Mouse (Mus musculus) midbrain, embryonic 10.5 days (tissue): ENCODE measurements around the gene Dspp. TPM values are rescaled to one million over a fixed set of nuclear protein-coding genes. Genes with fewer than 3 reads are reported as not detected.

Experiments
- DNase-seq: peaks from one replicate; pipeline ENCODE4 v3.0.0-alpha.2; 2017; ENCODE audit warnings: low spot score
- H3K27ac ChIP-seq: fragments of 300-500 bp; sonication (generic); replicated peaks from 2 replicates; pipeline ENCODE4 v1.5.1; 2016; ENCODE audit warnings: mild to moderate bottlenecking
- H3K27me3 ChIP-seq: fragments of 300-500 bp; sonication (generic); 2 replicates; pipeline ENCODE4 v1.6.1; 2016; ENCODE audit warnings: low read depth, mild to moderate bottlenecking; ENCODE audit not compliant: poor library complexity, severe bottlenecking
- H3K36me3 ChIP-seq: fragments of 300-500 bp; sonication (generic); 2 replicates; pipeline ENCODE4 v1.6.1; 2016; ENCODE audit warnings: mild to moderate bottlenecking, moderate library complexity
- H3K4me1 ChIP-seq: fragments of 300-500 bp; sonication (generic); 2 replicates; pipeline ENCODE4 v1.6.1; 2016
- H3K4me3 ChIP-seq: fragments of 300-500 bp; sonication (generic); 2 replicates; pipeline ENCODE4 v1.5.1; 2016; ENCODE audit warnings: mild to moderate bottlenecking, moderate library complexity
- H3K9me3 ChIP-seq: fragments of 300-500 bp; sonication (generic); replicated peaks from 2 replicates; pipeline ENCODE4 v1.6.1; 2016; ENCODE audit warnings: mild to moderate bottlenecking
- WGBS: fragments of 180-500 bp; shearing (Covaris S2); methylation state at CpG from one replicate; pipeline ENCODE4 v1.1.7; 2016; 5-methylcytosine and 5-hydroxymethylcytosine counted together
- polyA plus RNA-seq: library from polyadenylated mRNA; unstranded; fragments of >200 nt; fragmentation: Nextera tagmentation; extraction: Ambion mirVana; gene quantifications from 2 replicates; pipeline ENCODE4 v1.2.1, GENCODE M21; 2016

Gene Dspp
- polyA plus RNA-seq, 1 experiment from 2014 or later: not detected

GRCm38 (mm10) chr5:104150196-104150595 is 20.3 kb upstream of the Dspp start:
- no peaks in the 10 kb centered on the region for H3K27me3 ChIP-seq
- peaks cover 4% of the 10 kb centered on the region; the same call in 1 of the 2 replicates for H3K9me3 ChIP-seq
- whole genome bisulfite sequencing: 93% methylated on average over 6 of the region's 6 CpGs
- no peak overlapping the region for H3K4me3 ChIP-seq
- DNase-seq: no peak
- H3K27ac ChIP-seq: no peak overlapping the region
- no peaks in the 10 kb centered on the region for H3K4me1 ChIP-seq
- no peaks in the 10 kb centered on the region for H3K36me3 ChIP-seq

- Histone ChIP-seq H3K4me3 (no peak overlapping the region), H3K27ac (no peak overlapping the region), H3K4me1 (no peaks in the 10 kb centered on the region), H3K9me3 (no peaks in the 10 kb centered on the region), H3K36me3 (no peaks in the 10 kb centered on the region), H3K27me3 (no peaks in the 10 kb centered on the region)
- no peak for DNase-seq
- 92% methylated on average over 7 of the region's 7 CpGs for WGBS
Observed at GRCm38 (mm10) chr5:104157701-104158100, 12.8 kb upstream of the Dspp start.

DNA sequence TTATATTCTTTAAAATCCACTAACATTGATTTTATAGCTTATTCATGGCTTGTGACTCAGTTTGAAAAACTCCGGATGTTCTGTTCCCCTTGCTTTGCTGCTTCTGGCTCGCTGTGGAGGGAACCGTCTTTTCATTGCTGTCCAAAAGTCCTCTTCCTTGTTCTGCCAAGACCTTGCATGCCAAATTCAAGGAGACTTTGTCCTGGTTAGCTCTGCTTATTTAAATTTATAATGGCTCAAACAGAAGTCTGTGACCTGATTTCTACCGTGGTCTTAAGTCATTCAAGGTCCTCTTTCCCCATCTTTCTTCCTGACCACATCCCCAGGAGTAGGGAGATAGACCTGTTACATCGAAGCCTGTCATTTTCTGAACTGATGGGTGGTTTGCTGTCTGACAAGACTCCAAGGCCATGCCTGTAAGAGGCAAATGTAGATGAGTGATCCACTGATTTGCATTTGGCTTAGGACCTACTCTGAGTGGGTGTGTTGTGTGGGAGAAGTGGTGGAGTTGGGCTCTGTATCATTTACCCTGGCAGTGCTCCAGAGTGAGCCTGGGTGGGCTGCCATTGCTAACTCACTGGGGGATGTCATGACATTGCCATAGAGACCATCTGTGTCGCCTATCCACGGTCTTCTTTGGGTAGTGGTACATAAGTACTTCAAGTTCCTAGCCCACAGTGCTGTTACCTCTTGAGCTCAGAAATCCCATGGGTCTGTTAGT is 12.0 kb upstream of the Dspp start:
- WGBS: 90% methylated on average over 7 of the region's 7 CpGs
- H3K4me3 ChIP-seq: no peak overlapping the region
- no peak overlapping the region for H3K27ac ChIP-seq
- DNase-seq: no peak
- H3K27me3 ChIP-seq: no peaks in the 10 kb centered on the region
- H3K4me1 ChIP-seq: no peaks in the 10 kb centered on the region
- no peaks in the 10 kb centered on the region for H3K36me3 ChIP-seq
- no peaks in the 10 kb centered on the region for H3K9me3 ChIP-seq

DNA sequence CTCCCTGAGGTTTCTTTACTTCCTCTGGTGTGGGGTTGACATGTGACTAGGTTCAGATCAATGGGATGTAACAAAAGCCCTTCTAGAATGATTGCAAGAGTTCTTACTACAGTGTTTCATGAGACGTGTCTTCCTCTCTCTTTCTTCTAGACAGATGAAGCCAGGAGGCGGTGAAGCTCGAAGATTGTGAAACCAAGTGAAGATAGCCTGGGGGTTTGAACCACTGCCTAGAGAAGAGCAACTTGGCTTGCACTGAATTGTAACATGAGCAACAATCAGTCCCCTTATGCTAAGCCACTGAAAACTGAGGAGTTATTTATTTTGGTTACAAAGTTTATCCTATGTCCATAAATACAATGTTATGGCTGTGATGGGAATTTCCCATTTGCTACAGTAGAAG is 9.9 kb upstream of the Dspp start:
- no peak overlapping the region for H3K27ac ChIP-seq
- DNase-seq: no peak
- no peaks in the 10 kb centered on the region for H3K36me3 ChIP-seq
- WGBS: 78% methylated on average over 3 of the region's 3 CpGs
- H3K27me3 ChIP-seq: no peaks in the 10 kb centered on the region
- H3K9me3 ChIP-seq: no peaks in the 10 kb centered on the region
- no peaks in the 10 kb centered on the region for H3K4me1 ChIP-seq
- H3K4me3 ChIP-seq: no peak overlapping the region

- H3K36me3 ChIP-seq: no peaks in the 10 kb centered on the region
- no peak for DNase-seq
- 79% methylated on average over 1 of the region's 1 CpGs for WGBS
- H3K4me3 ChIP-seq: no peak overlapping the region
- H3K27ac ChIP-seq: no peak overlapping the region
- no peaks in the 10 kb centered on the region for H3K9me3 ChIP-seq
- H3K27me3 ChIP-seq: no peaks in the 10 kb centered on the region
- H3K4me1 ChIP-seq: no peaks in the 10 kb centered on the region
Observed at GRCm38 (mm10) chr5:104161390-104161789, 9.1 kb upstream of the Dspp start.

- no peak overlapping the region for H3K27ac ChIP-seq
- H3K4me3 ChIP-seq: no peak overlapping the region
- DNase-seq: no peak
Observed at GRCm38 (mm10) chr5:104163536-104163935, 7.0 kb upstream of the Dspp start.

DNA sequence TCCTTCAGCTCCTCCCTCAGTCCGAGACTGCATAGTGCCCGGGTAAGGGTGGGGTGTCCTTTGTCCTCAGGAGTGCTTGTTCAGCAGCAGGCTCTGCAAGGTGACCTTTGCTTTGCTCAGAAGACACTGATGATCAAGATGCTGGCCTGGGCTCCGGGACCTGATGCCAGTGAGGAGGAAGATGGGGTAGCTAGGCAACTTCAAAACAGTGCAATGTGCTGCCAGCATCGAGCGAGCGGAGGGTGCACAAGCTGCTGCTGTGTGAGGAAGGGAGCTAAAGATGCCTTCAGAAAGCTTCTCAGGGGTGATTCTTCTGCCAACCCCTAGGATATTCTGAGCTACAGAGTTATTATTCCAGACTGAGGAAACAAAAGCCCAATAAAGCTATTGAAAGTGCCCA is 2.6 kb downstream of the Dspp start:
- no peak for DNase-seq
- no peaks in the 10 kb centered on the region for H3K4me1 ChIP-seq
- no peaks in the 10 kb centered on the region for H3K27me3 ChIP-seq
- no peaks in the 10 kb centered on the region; the same call in 1 of the 2 replicates for H3K9me3 ChIP-seq
- WGBS: 87% methylated on average over 6 of the region's 6 CpGs
- H3K4me3 ChIP-seq: no peak overlapping the region
- H3K36me3 ChIP-seq: no peaks in the 10 kb centered on the region
- no peak overlapping the region for H3K27ac ChIP-seq

More at GRCm38 (mm10) chr5:104163536-104163935, 7.0 kb upstream of the Dspp start:
- Histone ChIP-seq H3K4me1 (no peaks in the 10 kb centered on the region), H3K36me3 (no peaks in the 10 kb centered on the region), H3K27me3 (no peaks in the 10 kb centered on the region), H3K9me3 (no peaks in the 10 kb centered on the region)
- 82% methylated on average over 4 of the region's 4 CpGs for WGBS

DNA sequence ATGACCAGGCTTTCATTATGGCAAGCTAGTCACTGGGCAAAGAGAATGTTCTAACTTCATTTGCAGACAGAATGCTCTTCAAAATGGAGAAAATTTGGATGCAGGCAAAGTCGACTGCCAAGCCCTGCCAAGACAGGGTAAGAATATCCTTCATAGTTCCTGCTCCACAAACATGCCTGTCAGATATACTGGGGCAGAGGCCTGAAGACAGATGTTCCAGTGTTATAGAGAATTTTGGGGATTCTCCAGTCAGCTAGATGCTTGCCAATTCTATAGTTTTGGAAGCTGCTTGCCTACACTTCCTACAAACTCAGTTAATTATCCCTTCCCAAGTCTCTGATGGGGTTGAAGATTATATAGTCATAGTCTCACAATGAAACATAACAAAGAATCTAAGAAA is 13.2 kb downstream of the Dspp start:
- Histone ChIP-seq H3K36me3 (no peaks in the 10 kb centered on the region), H3K27me3 (no peaks in the 10 kb centered on the region), H3K4me3 (no peak overlapping the region), H3K4me1 (no peaks in the 10 kb centered on the region), H3K9me3 (peaks cover 23% of the 10 kb centered on the region; the same call in 1 of the 2 replicates), H3K27ac (no peak overlapping the region)
- no peak for DNase-seq
- 84% methylated on average over 1 of the region's 1 CpGs for WGBS

GRCm38 (mm10) chr5:104187281-104187680 is 16.8 kb downstream of the Dspp start:
- Histone ChIP-seq H3K36me3 (no peaks in the 10 kb centered on the region), H3K4me3 (no peak overlapping the region), H3K9me3 (peaks cover 22% of the 10 kb centered on the region; the same call in 1 of the 2 replicates), H3K4me1 (no peaks in the 10 kb centered on the region), H3K27ac (no peak overlapping the region), H3K27me3 (no peaks in the 10 kb centered on the region)
- 75% methylated on average over 3 of the region's 3 CpGs for WGBS
- DNase-seq: no peak

DNA sequence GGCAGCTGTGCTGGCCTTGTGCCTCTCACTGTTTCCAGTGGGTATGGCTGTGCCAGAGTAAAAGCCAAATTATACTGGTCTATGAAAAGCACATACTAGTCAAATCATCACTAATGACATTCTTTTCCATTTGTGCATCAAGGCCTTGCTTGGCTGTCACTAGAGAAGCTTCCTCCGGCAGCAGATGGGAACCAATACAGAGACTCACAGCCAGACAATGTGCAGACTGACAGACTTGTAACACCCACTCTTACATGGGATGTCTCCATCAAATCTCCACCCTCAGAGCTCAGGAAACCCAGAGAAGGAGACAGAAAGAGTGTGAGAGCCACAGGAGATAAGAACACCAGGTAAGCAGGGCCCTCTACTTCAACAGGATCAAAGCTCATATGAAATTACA is 24.6 kb downstream of the Dspp start:
- DNase-seq: no peak
- H3K27ac ChIP-seq: no peak overlapping the region
- H3K4me3 ChIP-seq: no peak overlapping the region
- WGBS: 95% methylated on average over 1 of the region's 1 CpGs
- no peaks in the 10 kb centered on the region for H3K36me3 ChIP-seq
- no peaks in the 10 kb centered on the region for H3K4me1 ChIP-seq
- H3K9me3 ChIP-seq: peaks cover 10% of the 10 kb centered on the region; the same call in 1 of the 2 replicates
- no peaks in the 10 kb centered on the region for H3K27me3 ChIP-seq

DNA sequence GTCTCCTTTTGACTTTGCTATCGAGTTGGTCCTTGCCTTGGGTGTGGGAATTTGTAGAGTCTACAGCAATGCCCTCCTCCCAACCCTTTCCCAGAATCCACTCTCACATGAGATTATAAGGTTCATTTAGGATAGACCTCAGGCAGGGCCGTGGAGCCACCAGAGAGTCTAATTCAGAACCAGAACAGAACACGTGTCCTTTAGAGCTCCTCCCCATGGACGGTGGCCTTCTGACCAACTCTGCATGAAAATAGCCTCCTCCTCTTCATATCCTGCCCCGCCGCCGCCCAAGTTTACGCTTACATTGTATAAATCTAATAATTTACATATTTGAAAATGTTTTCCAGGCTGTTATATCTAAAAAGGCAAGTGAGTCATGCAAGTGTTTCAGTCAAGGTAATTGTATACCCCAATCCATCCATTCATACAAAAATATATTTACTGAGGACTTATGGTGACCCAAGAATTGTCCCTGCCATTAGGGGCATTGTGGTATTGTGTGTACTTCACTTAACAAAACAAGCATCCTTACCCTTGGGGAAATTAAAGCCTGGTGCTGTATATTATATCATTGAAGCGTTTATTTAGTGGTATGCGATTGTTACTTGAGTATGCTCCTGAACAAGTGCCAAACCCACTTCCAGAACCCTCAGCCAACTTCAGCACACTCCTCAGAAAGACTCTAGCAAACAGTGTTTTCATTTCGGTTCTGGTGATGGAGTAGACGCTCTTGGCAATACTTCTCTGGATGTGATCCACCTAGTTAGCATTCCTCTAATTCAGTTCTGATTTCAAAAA is 30.8 kb downstream of the Dspp start:
- no peak for DNase-seq
- Histone ChIP-seq H3K36me3 (no peaks in the 10 kb centered on the region), H3K4me3 (no peak overlapping the region), H3K9me3 (no peaks in the 10 kb centered on the region), H3K27me3 (no peaks in the 10 kb centered on the region), H3K4me1 (no peaks in the 10 kb centered on the region), H3K27ac (no peak overlapping the region)
- 95% methylated on average over 12 of the region's 12 CpGs for WGBS

- 78% methylated on average over 5 of the region's 5 CpGs for WGBS
Observed at GRCm38 (mm10) chr5:104202351-104202750, 31.8 kb downstream of the Dspp start, which contains the start of gene Dmp1. TSS of gene Dmp1 (plus strand) at chr5:104202613.

GRCm38 (mm10) chr5:104212531-104212930 is 42.0 kb downstream of the Dspp start:
- no peak for DNase-seq
- no peaks in the 10 kb centered on the region for H3K9me3 ChIP-seq
- no peaks in the 10 kb centered on the region for H3K4me1 ChIP-seq
- no peak overlapping the region for H3K27ac ChIP-seq
- WGBS: 82% methylated on average over 11 of the region's 11 CpGs
- H3K36me3 ChIP-seq: no peaks in the 10 kb centered on the region
- H3K27me3 ChIP-seq: no peaks in the 10 kb centered on the region
- H3K4me3 ChIP-seq: no peak overlapping the region

More at GRCm38 (mm10) chr5:104202351-104202750, 31.8 kb downstream of the Dspp start, which contains the start of gene Dmp1:
- Histone ChIP-seq H3K4me1 (no peaks in the 10 kb centered on the region), H3K27me3 (no peaks in the 10 kb centered on the region), H3K36me3 (no peaks in the 10 kb centered on the region), H3K4me3 (no peak within 1 kb of the TSS), H3K27ac (no peak within 1 kb of the TSS), H3K9me3 (no peaks in the 10 kb centered on the region)
- no peak for DNase-seq
